Mouse (Mus musculus): Measurements from ENCODE around the gene Ttc9b.

The Ttc9b gene

GRCm38 (mm10) chr7:27685220-27685619 lies 31.5 kb downstream of the Ttc9b start:
- no peak for ATAC-seq (ENCODE audit: insufficient number of reproducible peaks, low FRiP score, low TSS enrichment)

GRCm38 (mm10) chr7:27685681-27686080 lies 32.0 kb downstream of the Ttc9b start:
- ATAC-seq (ENCODE audit: insufficient number of reproducible peaks, low FRiP score, low TSS enrichment): no peak

GRCm38 (mm10) chr7:27687043-27687442 lies 33.3 kb downstream of the Ttc9b start:
- ATAC-seq (ENCODE audit: insufficient number of reproducible peaks, low FRiP score, low TSS enrichment): no peak

GRCm38 (mm10) chr7:27687836-27688235 lies 34.1 kb downstream of the Ttc9b start:
- ATAC-seq (ENCODE audit: insufficient number of reproducible peaks, low FRiP score, low TSS enrichment): no peak

- no peak for ATAC-seq (ENCODE audit: insufficient number of reproducible peaks, low FRiP score, low TSS enrichment)
Observed at GRCm38 (mm10) chr7:27688246-27688788, 34.6 kb downstream of the Ttc9b start.

- peak; percentile 99 for ATAC-seq (ENCODE audit: insufficient number of reproducible peaks, low FRiP score, low TSS enrichment)
Observed at GRCm38 (mm10) chr7:27688815-27689612, 35.3 kb downstream of the Ttc9b start, which contains the start of gene Zfp607b. Zfp607b (plus strand) TSS chr7:27689340.

GRCm38 (mm10) chr7:27691076-27691475 lies 37.4 kb downstream of the Ttc9b start:
- no peak for ATAC-seq (ENCODE audit: insufficient number of reproducible peaks, low FRiP score, low TSS enrichment)

GRCm38 (mm10) chr7:27696711-27697110 lies 43.0 kb downstream of the Ttc9b start:
- ATAC-seq (ENCODE audit: insufficient number of reproducible peaks, low FRiP score, low TSS enrichment): no peak
